Mouse (Mus musculus) CH12.LX (cell line): ENCODE measurements around the gene Mast3. TPM values are rescaled to one million over a fixed set of nuclear protein-coding genes. Genes with fewer than 3 reads are reported as not detected.

Experiments used
- DNase-seq: peaks from one replicate; pipeline ENCODE4 v3.0.0-alpha.2; 2013; ENCODE audit errors: extremely low read depth
- H3K27ac ChIP-seq: 2 replicates; pipeline ENCODE4 v1.5.1; 2012; ENCODE audit warnings: low read depth, mild to moderate bottlenecking, control low read depth, moderate library complexity; ENCODE audit not compliant: insufficient read depth
- H3K27me3 ChIP-seq: replicated peaks from 2 replicates; pipeline ENCODE3; 2012; ENCODE audit warnings: inconsistent platforms
- H3K36me3 ChIP-seq, 2 experiments: replicated peaks in 1 of 2; 2 replicates each; pipeline versions ENCODE3 to v1.6.1; 2012; ENCODE audit warnings: inconsistent platforms in 1 of 2, low read length in 1 of 2, mild to moderate bottlenecking in 1 of 2, mixed read lengths in 1 of 2, moderate library complexity in 1 of 2; ENCODE audit not compliant: control insufficient read depth in 1 of 2, insufficient read depth in 1 of 2
- H3K4me1 ChIP-seq, 2 experiments: 2 replicates each; pipeline ENCODE4 v1.6.1; 2012; ENCODE audit warnings: inconsistent platforms in 1 of 2, moderate library complexity in 1 of 2; ENCODE audit not compliant: insufficient read depth in 2 of 2, control insufficient read depth in 1 of 2
- H3K4me2 ChIP-seq: 2 replicates; pipeline ENCODE4 v1.6.1; 2012; ENCODE audit warnings: low read depth, mild to moderate bottlenecking, control low read depth; ENCODE audit not compliant: poor library complexity, insufficient read depth, severe bottlenecking
- H3K4me3 ChIP-seq, 3 experiments: fragments of 150-350 bp in 1 of 3; sonication (generic) in 1 of 3; replicated peaks in 1 of 3; 2 replicates each; pipeline versions ENCODE3 to v1.5.1; 2011 to 2012; ENCODE audit warnings: low read depth in 2 of 3, low read length in 2 of 3, mild to moderate bottlenecking in 2 of 3, moderate library complexity in 2 of 3, control low read depth in 1 of 3, improper control_type of control experiment in 1 of 3, inconsistent platforms in 1 of 3, mixed read lengths in 1 of 3; ENCODE audit not compliant: poor library complexity in 1 of 3
- H3K79me2 ChIP-seq: replicated peaks from 2 replicates; pipeline ENCODE4 v1.6.1; 2012; ENCODE audit warnings: mild to moderate bottlenecking, moderate library complexity; ENCODE audit not compliant: control insufficient read depth, poor library complexity, insufficient read depth, severe bottlenecking; ENCODE audit errors: extremely low read depth
- H3K9ac ChIP-seq: 2 replicates; pipeline ENCODE4 v1.6.1; 2012; ENCODE audit warnings: low read depth, mild to moderate bottlenecking, control low read depth, moderate library complexity; ENCODE audit not compliant: insufficient read depth
- H3K9me3 ChIP-seq: replicated peaks from 2 replicates; pipeline ENCODE3; 2012; ENCODE audit warnings: low read length, inconsistent platforms, mixed read lengths
- BHLHE40 ChIP-seq: IDR thresholded peaks from 2 replicates; pipeline ENCODE4 v1.6.1; 2011; ENCODE audit warnings: mild to moderate bottlenecking, low read depth, low read length, improper control_type of control experiment
- CHD2 ChIP-seq: IDR thresholded peaks from 2 replicates; pipeline ENCODE4 v1.6.1; 2011; ENCODE audit warnings: low read length, improper control_type of control experiment
- CTCF ChIP-seq, 2 experiments: IDR thresholded peaks in 1 of 2; conservative IDR thresholded peaks in 1 of 2; 2 replicates each; pipeline ENCODE4 v1.5.1; 2011 to 2012; ENCODE audit warnings: low read depth in 2 of 2, low read length in 2 of 2, improper control_type of control experiment in 1 of 2, inconsistent platforms in 1 of 2, mild to moderate bottlenecking in 1 of 2, moderate library complexity in 1 of 2
- E2F4 ChIP-seq: IDR thresholded peaks from 2 replicates; pipeline ENCODE4 v1.6.1; 2011; ENCODE audit warnings: low read depth, low read length, improper control_type of control experiment; ENCODE audit not compliant: insufficient replicate concordance
- ELF1 ChIP-seq: IDR thresholded peaks from 2 replicates; pipeline ENCODE4 v1.6.1; 2014; ENCODE audit warnings: low read depth, mild to moderate bottlenecking, inconsistent platforms, low read length, improper control_type of control experiment
- EP300 ChIP-seq: IDR thresholded peaks from 2 replicates; pipeline ENCODE4 v1.6.1; 2011; ENCODE audit warnings: low read length, improper control_type of control experiment
- ETS1 ChIP-seq: conservative IDR thresholded peaks from 2 replicates; pipeline ENCODE4 v1.6.1; 2012; ENCODE audit warnings: low read depth, mild to moderate bottlenecking, inconsistent platforms, low read length, improper control_type of control experiment, moderate library complexity
- HCFC1 ChIP-seq: IDR thresholded peaks from 2 replicates; pipeline ENCODE4 v1.6.1; 2012; ENCODE audit warnings: low read depth, mild to moderate bottlenecking, inconsistent platforms, low read length, improper control_type of control experiment
- IRF4 ChIP-seq: IDR thresholded peaks from 2 replicates; pipeline ENCODE4 v1.6.1; 2014; ENCODE audit warnings: low read depth, mild to moderate bottlenecking, inconsistent platforms, low read length, improper control_type of control experiment
- JUND ChIP-seq: conservative IDR thresholded peaks from 2 replicates; pipeline ENCODE4 v1.6.1; 2011; ENCODE audit warnings: low read depth, low read length, improper control_type of control experiment
- KAT2A ChIP-seq: IDR thresholded peaks from 2 replicates; pipeline ENCODE4 v1.6.1; 2012; ENCODE audit warnings: low read length, improper control_type of control experiment, inconsistent platforms; ENCODE audit not compliant: insufficient replicate concordance
- MAFK ChIP-seq: IDR thresholded peaks from 2 replicates; pipeline ENCODE4 v1.6.1; 2011; ENCODE audit warnings: low read length, improper control_type of control experiment; ENCODE audit not compliant: insufficient replicate concordance
- MAX ChIP-seq: IDR thresholded peaks from 2 replicates; pipeline ENCODE4 v1.6.1; 2011; ENCODE audit warnings: low read length, improper control_type of control experiment
- MAZ ChIP-seq: IDR thresholded peaks from 2 replicates; pipeline ENCODE4 v1.6.1; 2012; ENCODE audit warnings: low read depth, mild to moderate bottlenecking, inconsistent platforms, low read length, improper control_type of control experiment, moderate library complexity
- MEF2A ChIP-seq: IDR thresholded peaks from 2 replicates; pipeline ENCODE4 v1.6.1; 2014; ENCODE audit warnings: low read depth, mild to moderate bottlenecking, inconsistent platforms, low read length, improper control_type of control experiment, borderline replicate concordance
- MXI1 ChIP-seq: IDR thresholded peaks from 2 replicates; pipeline ENCODE4 v1.6.1; 2011; ENCODE audit warnings: mild to moderate bottlenecking, low read depth, low read length, improper control_type of control experiment
- MYC ChIP-seq: IDR thresholded peaks from 2 replicates; pipeline ENCODE4 v1.6.1; 2011; ENCODE audit warnings: low read depth, mild to moderate bottlenecking, improper control_type of control experiment, low read length
- NELFE ChIP-seq: IDR thresholded peaks from 2 replicates; pipeline ENCODE4 v1.6.1; 2011; ENCODE audit warnings: low read depth, low read length, improper control_type of control experiment
- NRF1 ChIP-seq: IDR thresholded peaks from 2 replicates; pipeline ENCODE4 v1.6.1; 2014; ENCODE audit warnings: low read depth, mild to moderate bottlenecking, inconsistent platforms, low read length, improper control_type of control experiment, moderate library complexity
- PAX5 ChIP-seq: IDR thresholded peaks from 2 replicates; pipeline ENCODE4 v1.6.1; 2012; ENCODE audit warnings: low read length, inconsistent platforms, mixed read lengths
- POLR2A ChIP-seq: IDR thresholded peaks from 2 replicates; pipeline ENCODE4 v1.6.1; 2011; ENCODE audit warnings: low read depth, mild to moderate bottlenecking, improper control_type of control experiment, low read length
- POLR2AphosphoS2 ChIP-seq: IDR thresholded peaks from 2 replicates; pipeline ENCODE4 v1.6.1; 2011; ENCODE audit warnings: low read depth, low read length, improper control_type of control experiment
- RAD21 ChIP-seq: IDR thresholded peaks from 2 replicates; pipeline ENCODE4 v1.6.1; 2011; ENCODE audit warnings: low read depth, mild to moderate bottlenecking, low read length, improper control_type of control experiment, moderate library complexity
- RCOR1 ChIP-seq: conservative IDR thresholded peaks from 2 replicates; pipeline ENCODE4 v1.6.1; 2012; ENCODE audit warnings: low read depth, mild to moderate bottlenecking, inconsistent platforms, low read length, improper control_type of control experiment
- SIN3A ChIP-seq: IDR thresholded peaks from 2 replicates; pipeline ENCODE4 v1.6.1; 2012; ENCODE audit warnings: low read length, improper control_type of control experiment, inconsistent platforms
- SMC3 ChIP-seq: IDR thresholded peaks from 2 replicates; pipeline ENCODE4 v1.6.1; 2011; ENCODE audit warnings: low read depth, low read length, improper control_type of control experiment
- TBP ChIP-seq: conservative IDR thresholded peaks from 2 replicates; pipeline ENCODE4 v1.6.1; 2011; ENCODE audit warnings: low read depth, low read length, improper control_type of control experiment
- TCF12 ChIP-seq: IDR thresholded peaks from 2 replicates; pipeline ENCODE4 v1.6.1; 2014; ENCODE audit warnings: low read depth, mild to moderate bottlenecking, inconsistent platforms, low read length, improper control_type of control experiment
- UBTF ChIP-seq: IDR thresholded peaks from 2 replicates; pipeline ENCODE4 v1.6.1; 2012; ENCODE audit warnings: low read depth, mild to moderate bottlenecking, inconsistent platforms, low read length, improper control_type of control experiment, moderate library complexity
- USF1 ChIP-seq: IDR thresholded peaks from 2 replicates; pipeline ENCODE4 v1.6.1; 2014; ENCODE audit warnings: low read depth, mild to moderate bottlenecking, inconsistent platforms, low read length, improper control_type of control experiment
- ZC3H11A ChIP-seq: IDR thresholded peaks from 2 replicates; pipeline ENCODE4 v1.6.1; 2012; ENCODE audit warnings: low read depth, mild to moderate bottlenecking, inconsistent platforms, low read length, improper control_type of control experiment
- ZKSCAN1 ChIP-seq: IDR thresholded peaks from 2 replicates; pipeline ENCODE4 v1.6.1; 2012; ENCODE audit warnings: low read depth, inconsistent platforms, low read length, improper control_type of control experiment, borderline replicate concordance
- ZMIZ1 ChIP-seq: IDR thresholded peaks from 2 replicates; pipeline ENCODE4 v1.6.1; 2012; ENCODE audit warnings: low read depth, mild to moderate bottlenecking, inconsistent platforms, low read length, improper control_type of control experiment
- ZNF384 ChIP-seq: IDR thresholded peaks from 2 replicates; pipeline ENCODE4 v1.6.1; 2012; ENCODE audit warnings: low read depth, low read length, improper control_type of control experiment, inconsistent platforms
- dilution Hi-C: fragments of 300-500 bp; cut with MboI; formaldehyde crosslinking; loops from 2 replicates; pipeline ENCODE4 v1.14.3; 2020; ENCODE audit warnings: low sequenced_read_pairs; ENCODE audit not compliant: extremely low pct_unique_long_range_greater_than_20kb, extremely low pct_ligation_motif_present
- in situ Hi-C: fragments of 300-500 bp; cut with MboI; formaldehyde crosslinking; loops from 3 replicates; pipeline ENCODE4 v1.14.3; 2019; ENCODE audit warnings: low sequenced_read_pairs, low pct_ligation_motif_present, low pct_unique_long_range_greater_than_20kb, mixed read lengths
- polyA plus RNA-seq: library from polyadenylated mRNA; unstranded; fragments of >175 nt; gene quantifications from 2 replicates; pipeline ENCODE4 v1.2.1, GENCODE M21; 2012; ENCODE audit warnings: low read depth; ENCODE audit not compliant: insufficient read length
- total RNA-seq, 2 experiments: library from RNA; depleted of rRNA; stranded (reverse); fragments of 300-350 nt in 1 of 2; fragments of >200 nt in 1 of 2; gene quantifications; 2 replicates each; pipeline ENCODE4 v1.2.3; 2012 to 2014

Gene Mast3
- total and polyA plus RNA-seq, 3 experiments = 7.0 to 23.4 (median 11.6) TPM

DNA sequence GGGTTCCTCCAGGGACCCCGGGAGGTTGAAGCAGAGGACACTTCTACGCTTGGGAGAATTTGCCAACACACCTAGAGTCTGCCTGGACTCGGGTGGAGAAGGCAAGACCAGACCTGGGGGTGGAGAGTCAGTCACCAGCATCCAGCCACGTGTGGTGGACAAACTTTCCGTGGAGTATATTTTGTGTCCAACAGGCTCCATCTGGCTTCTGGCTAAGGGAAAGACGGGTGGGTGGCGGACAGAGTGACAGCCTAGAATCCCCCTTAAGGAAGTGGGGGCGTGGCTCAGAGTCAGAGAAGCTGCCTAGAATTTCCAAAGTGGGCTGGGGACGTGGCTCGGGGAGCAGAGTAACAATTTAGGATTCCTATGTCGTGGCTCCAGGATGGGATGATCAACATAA, 17.1 kb upstream of the Mast3 start:
- peaks cover 24 to 43% of the 10 kb centered on the region in 2 experiments for H3K36me3 ChIP-seq
- no peak overlapping the region for H3K9ac ChIP-seq
- H3K4me2 ChIP-seq = no peak overlapping the region
- no peak for DNase-seq
- H3K4me3 ChIP-seq = no peak overlapping the region
- H3K27me3 ChIP-seq = no peaks in the 10 kb centered on the region
- TF ChIP-seq SMC3 (no peak), USF1 (no peak), E2F4 (no peak), SIN3A (no peak), UBTF (no peak), HCFC1 (no peak), ZMIZ1 (no peak), POLR2AphosphoS2 (no peak)
- H3K9me3 ChIP-seq = peaks cover 2% of the 10 kb centered on the region
- in situ Hi-C loops = no loop called here
- H3K79me2 ChIP-seq = no peaks in the 10 kb centered on the region
- dilution Hi-C loops = no loop called here
- H3K27ac ChIP-seq = no peak overlapping the region
- H3K4me1 ChIP-seq = no peaks in the 10 kb centered on the region

DNA sequence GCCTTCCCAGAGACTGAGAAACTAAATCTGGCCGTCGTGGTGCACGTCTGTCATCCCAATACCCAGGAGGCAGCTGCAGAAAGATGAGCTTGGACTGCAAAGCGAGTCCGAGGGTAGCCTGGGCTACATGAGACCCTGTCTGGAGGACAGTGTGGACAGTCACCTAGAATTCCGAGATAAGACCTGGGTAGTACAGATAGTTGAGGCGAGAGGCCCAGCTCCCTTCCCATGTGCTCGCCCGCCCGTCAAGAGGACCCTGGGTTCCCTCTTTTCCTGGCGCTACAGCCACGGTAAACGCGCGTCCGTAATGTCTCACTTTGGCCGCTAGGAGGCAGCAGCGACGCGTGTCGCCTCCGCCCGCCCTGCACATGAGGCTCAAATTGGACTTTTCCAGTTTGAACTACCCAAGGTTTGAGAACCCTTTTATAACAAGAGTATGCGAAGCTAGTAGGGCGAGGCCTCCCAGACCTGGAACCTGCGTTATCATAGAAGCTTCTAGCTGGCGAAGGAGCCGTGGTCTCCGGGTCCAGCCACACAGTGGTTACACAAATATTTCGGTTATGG, 16.6 kb upstream of the Mast3 start:
- no peak overlapping the region for H3K9ac ChIP-seq
- no peak overlapping the region for H3K4me2 ChIP-seq
- no peak overlapping the region for H3K4me3 ChIP-seq
- no peaks in the 10 kb centered on the region for H3K4me1 ChIP-seq
- dilution Hi-C loops (no loop called here), in situ Hi-C loops (no loop called here)
- DNase-seq = no peak
- H3K27me3 ChIP-seq = no peaks in the 10 kb centered on the region
- no peak overlapping the region for H3K27ac ChIP-seq
- peaks cover 30 to 48% of the 10 kb centered on the region in 2 experiments for H3K36me3 ChIP-seq
- no peaks in the 10 kb centered on the region for H3K79me2 ChIP-seq
- no peaks in the 10 kb centered on the region for H3K9me3 ChIP-seq
- no peak for TF ChIP-seq MAZ
- peak; percentile 80 for TF ChIP-seq RAD21
- TF ChIP-seq POLR2AphosphoS2 = no peak
- TF ChIP-seq ZC3H11A = peak; percentile 9; the same call in 1 of the 2 replicates
- no peak for TF ChIP-seq ETS1
- TF ChIP-seq TCF12 = no peak
- no peak for TF ChIP-seq MEF2A
- no peak for TF ChIP-seq SIN3A
- TF ChIP-seq HCFC1 = no peak
- peak; percentile 87 for TF ChIP-seq SMC3
- no peak for TF ChIP-seq RCOR1
- no peak for TF ChIP-seq MXI1
- TF ChIP-seq NRF1 = no peak
- TF ChIP-seq JUND = no peak
- no peak for TF ChIP-seq NELFE
- no peak for TF ChIP-seq POLR2A
- TF ChIP-seq MAX = no peak
- TF ChIP-seq E2F4 = no peak
- TF ChIP-seq TBP = no peak
- TF ChIP-seq MAFK = no peak
- no peak for TF ChIP-seq PAX5
- TF ChIP-seq BHLHE40 = no peak
- no peak for TF ChIP-seq CHD2
- TF ChIP-seq ZKSCAN1 = no peak
- TF ChIP-seq EP300 = no peak
- no peak; the same call in 1 of the 2 replicates for TF ChIP-seq IRF4
- TF ChIP-seq KAT2A = no peak
- TF ChIP-seq MYC = 0 out of 2 replicates have a peak, but pooled peaks have one; percentile 34
- no peak for TF ChIP-seq ELF1
- TF ChIP-seq CTCF (conservative IDR thresholded peaks at IDR 0.05 in 1 of 2, IDR thresholded peaks at IDR 0.05 in 1 of 2; ENCODE audit: low read depth in 2 of 2, low read length in 2 of 2) = peak; percentile 63 to 92
- TF ChIP-seq ZNF384 = no peak
